Mouse (Mus musculus) olfactory bulb, adult 2 months (tissue): ENCODE measurements around the gene Lcn9.

Experiments used
- CTCF ChIP-seq: fragments of 200-500 bp; IDR thresholded peaks from 2 replicates; pipeline ENCODE4 v1.5.1; 2012; ENCODE audit warnings: low read depth, mild to moderate bottlenecking, low read length, moderate library complexity; ENCODE audit not compliant: insufficient read depth
- POLR2A ChIP-seq: fragments of 200-500 bp; IDR thresholded peaks from 2 replicates; pipeline ENCODE4 v1.6.1; 2012; ENCODE audit warnings: mild to moderate bottlenecking, low read depth, low read length, moderate library complexity; ENCODE audit not compliant: insufficient read depth

GRCm38 (mm10) chr2:25775991-25776390 lies 47.0 kb upstream of the Lcn9 start:
- TF ChIP-seq CTCF (no peak), POLR2A (no peak)
